Mouse (Mus musculus): ENCODE measurements around the gene Nav1. TPM values are rescaled to one million over a fixed set of nuclear protein-coding genes. Genes with fewer than 3 reads are reported as not detected.

The Nav1 gene
- polyA plus RNA-seq, 1 experiment from 2014 or later = 20.7 TPM

DNA sequence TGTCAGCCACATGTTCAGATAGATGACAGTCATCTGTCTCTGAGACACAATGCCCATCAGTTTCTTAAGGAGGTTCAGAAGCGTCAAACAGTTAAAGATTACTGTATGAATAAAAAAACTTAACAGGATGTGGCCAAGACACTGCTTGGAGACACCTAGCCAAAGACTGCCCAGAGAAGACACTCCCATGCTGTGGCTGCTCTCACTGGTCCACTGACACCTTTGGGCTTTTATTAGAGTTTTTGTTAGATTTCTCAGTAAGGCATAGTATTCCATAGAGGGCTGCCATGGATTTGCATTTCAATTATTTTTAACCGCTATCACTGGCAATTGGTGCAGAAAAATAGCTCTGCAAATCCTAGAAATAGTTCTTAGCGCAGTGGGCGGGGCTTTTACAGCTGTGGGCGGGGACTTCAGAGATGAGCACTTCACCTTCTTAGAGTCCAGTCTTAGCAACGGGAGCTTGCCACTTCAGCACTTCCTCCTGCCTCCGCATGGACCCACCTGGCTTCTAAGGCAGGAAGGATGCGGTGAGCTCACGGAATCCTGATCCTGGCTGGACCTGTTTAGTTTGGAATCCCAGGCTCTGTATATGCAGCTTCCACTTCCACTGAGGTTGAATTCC is 12.7 kb downstream of the Nav1 start:
- no peak overlapping the region for H3K9ac ChIP-seq
- ATAC-seq (replicated peaks; ENCODE audit: insufficient number of reproducible peaks, insufficient read depth, low FRiP score, low read depth) = no peak
- 0 out of 2 replicates have a peak, but pooled peaks cover 2% of the 10 kb centered on the region for H3K4me1 ChIP-seq (replicated peaks)
- H3K27ac ChIP-seq = no peak overlapping the region
- no peaks in the 10 kb centered on the region for H3K9me3 ChIP-seq (replicated peaks)
- H3K36me3 ChIP-seq = no peaks in the 10 kb centered on the region
- H3K27me3 ChIP-seq = no peaks in the 10 kb centered on the region
- H3K4me3 ChIP-seq = no peak overlapping the region
- no peak overlapping the region for H3K4me2 ChIP-seq
- WGBS = 51% methylated on average over 9 of the region's 9 CpGs

GRCm38 (mm10) chr1:135593560-135594278 is 13.4 kb downstream of the Nav1 start:
- Histone ChIP-seq H3K4me3 (no peak overlapping the region), H3K4me2 (no peak overlapping the region), H3K9ac (no peak overlapping the region), H3K27ac (no peak overlapping the region), H3K27me3 (no peaks in the 10 kb centered on the region), H3K36me3 (no peaks in the 10 kb centered on the region), H3K9me3 (replicated peaks) (no peaks in the 10 kb centered on the region), H3K4me1 (replicated peaks) (no peaks in the 10 kb centered on the region)
- WGBS = 79% methylated on average over 6 of the region's 6 CpGs
- ATAC-seq (replicated peaks; ENCODE audit: insufficient number of reproducible peaks, insufficient read depth, low FRiP score, low read depth) = no peak

DNA sequence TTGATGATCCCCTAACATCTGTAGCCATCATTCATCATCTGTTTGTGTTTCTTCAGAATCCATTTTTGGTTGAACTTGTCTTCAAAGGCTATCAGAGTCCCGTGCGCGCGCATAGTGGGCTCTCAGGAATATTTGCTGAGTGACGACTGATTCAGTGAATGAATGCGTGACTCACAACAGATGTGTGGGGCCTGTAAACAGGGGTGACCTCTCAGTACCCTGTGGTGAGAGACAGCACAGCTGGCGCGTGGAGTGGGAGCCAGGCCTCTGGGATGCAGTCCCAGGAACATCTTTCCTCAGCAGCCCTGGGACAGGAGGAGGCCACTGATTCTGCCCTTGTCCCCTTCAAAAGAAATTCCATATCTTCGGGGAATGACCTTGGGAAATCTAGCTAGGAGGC is 16.3 kb downstream of the Nav1 start:
- Histone ChIP-seq H3K27me3 (no peaks in the 10 kb centered on the region), H3K4me3 (no peak overlapping the region), H3K4me2 (no peak overlapping the region), H3K36me3 (no peaks in the 10 kb centered on the region), H3K27ac (no peak overlapping the region), H3K9me3 (replicated peaks) (no peaks in the 10 kb centered on the region), H3K9ac (no peak overlapping the region), H3K4me1 (replicated peaks) (peaks cover 12% of the 10 kb centered on the region)
- 73% methylated on average over 9 of the region's 9 CpGs for WGBS
- no peak for ATAC-seq (replicated peaks; ENCODE audit: insufficient number of reproducible peaks, insufficient read depth, low FRiP score, low read depth)

DNA sequence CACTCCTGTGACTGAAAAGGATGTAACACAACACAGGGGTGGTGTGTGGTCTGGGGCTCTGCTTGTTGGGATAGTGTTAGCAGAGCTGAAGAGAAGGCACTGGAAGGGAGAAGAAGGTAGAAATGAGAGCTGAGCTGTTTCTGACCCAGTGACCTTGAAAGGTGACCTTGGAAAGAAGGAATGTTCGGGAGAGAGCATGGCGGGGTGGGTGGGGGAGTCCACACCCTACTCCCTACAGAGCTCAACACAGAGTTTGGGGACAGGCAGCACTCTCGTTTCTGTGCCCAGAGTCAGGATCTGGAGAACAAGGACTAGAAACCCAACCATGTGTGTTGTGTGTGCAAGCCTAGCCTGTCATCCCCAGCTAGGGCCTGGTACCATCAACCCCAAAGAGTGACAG is 18.1 kb downstream of the Nav1 start:
- Histone ChIP-seq H3K36me3 (no peaks in the 10 kb centered on the region), H3K4me3 (no peak overlapping the region), H3K27ac (no peak overlapping the region), H3K9me3 (replicated peaks) (no peaks in the 10 kb centered on the region), H3K27me3 (no peaks in the 10 kb centered on the region), H3K4me2 (no peak overlapping the region), H3K9ac (no peak overlapping the region), H3K4me1 (replicated peaks) (peaks cover 26% of the 10 kb centered on the region)
- WGBS = 59% methylated on average over 3 of the region's 3 CpGs
- no peak for ATAC-seq (replicated peaks; ENCODE audit: insufficient number of reproducible peaks, insufficient read depth, low FRiP score, low read depth)

DNA sequence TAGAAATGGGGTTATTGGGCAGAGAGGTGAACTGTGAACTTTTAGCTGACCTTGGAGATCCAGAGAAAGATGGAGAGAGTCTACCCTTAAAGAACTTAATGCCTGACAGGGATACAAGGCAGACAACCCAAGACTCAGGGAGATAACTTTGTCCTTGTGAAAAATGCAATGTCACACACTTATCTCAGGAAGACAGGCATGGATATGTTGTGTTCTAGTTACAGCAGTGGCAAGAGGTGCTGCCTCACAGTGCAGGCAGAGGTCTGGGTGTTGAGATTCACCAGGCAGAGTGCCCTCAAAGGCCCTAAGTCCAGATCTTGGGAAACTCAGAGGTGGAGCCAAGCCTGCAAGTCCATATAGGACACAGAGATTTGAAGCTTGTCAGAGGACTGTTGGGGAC is 20.2 kb downstream of the Nav1 start:
- Histone ChIP-seq H3K4me3 (no peak overlapping the region), H3K9me3 (replicated peaks) (no peaks in the 10 kb centered on the region), H3K27ac (peak overlapping the region; percentile 79), H3K27me3 (no peaks in the 10 kb centered on the region), H3K36me3 (no peaks in the 10 kb centered on the region), H3K9ac (no peak overlapping the region), H3K4me1 (replicated peaks) (peaks cover 44% of the 10 kb centered on the region), H3K4me2 (no peak overlapping the region)
- ATAC-seq (replicated peaks; ENCODE audit: insufficient number of reproducible peaks, insufficient read depth, low FRiP score, low read depth) = no peak

GRCm38 (mm10) chr1:135585573-135585972 is 21.5 kb downstream of the Nav1 start:
- Histone ChIP-seq H3K27ac (peak overlapping the region; percentile 79), H3K9ac (peak overlapping the region; percentile 66), H3K4me2 (peak overlapping the region; percentile 97), H3K9me3 (replicated peaks) (no peaks in the 10 kb centered on the region), H3K36me3 (no peaks in the 10 kb centered on the region), H3K4me1 (replicated peaks) (peaks cover 48% of the 10 kb centered on the region), H3K4me3 (peak overlapping the region; percentile 66), H3K27me3 (no peaks in the 10 kb centered on the region)
- under 1% methylated on average over 17 of the region's 19 CpGs for WGBS
- peak; percentile 75 for ATAC-seq (replicated peaks; ENCODE audit: insufficient number of reproducible peaks, insufficient read depth, low FRiP score, low read depth)

- ATAC-seq (replicated peaks; ENCODE audit: insufficient number of reproducible peaks, insufficient read depth, low FRiP score, low read depth) = peak; percentile 40
- no peaks in the 10 kb centered on the region for H3K9me3 ChIP-seq (replicated peaks)
- 5% methylated on average over 73 of the region's 73 CpGs for WGBS
- no peaks in the 10 kb centered on the region for H3K36me3 ChIP-seq
- H3K9ac ChIP-seq = peak overlapping the region; percentile 66
- peaks cover 54% of the 10 kb centered on the region for H3K4me1 ChIP-seq (replicated peaks)
- H3K4me2 ChIP-seq = peak overlapping the region; percentile 97
- H3K27ac ChIP-seq = peak overlapping the region; percentile 79
- H3K4me3 ChIP-seq = peak overlapping the region; percentile 66
- no peaks in the 10 kb centered on the region for H3K27me3 ChIP-seq
Observed at GRCm38 (mm10) chr1:135584587-135585541, 22.2 kb downstream of the Nav1 start.

- Histone ChIP-seq H3K4me2 (peak overlapping the region; percentile 97), H3K27ac (peak overlapping the region; percentile 62), H3K4me3 (peak overlapping the region; percentile 66), H3K9me3 (replicated peaks) (no peaks in the 10 kb centered on the region), H3K4me1 (replicated peaks) (peaks cover 63% of the 10 kb centered on the region), H3K9ac (peak overlapping the region; percentile 66), H3K36me3 (no peaks in the 10 kb centered on the region), H3K27me3 (no peaks in the 10 kb centered on the region)
- WGBS = 8% methylated on average over 21 of the region's 21 CpGs
- ATAC-seq (replicated peaks; ENCODE audit: insufficient number of reproducible peaks, insufficient read depth, low FRiP score, low read depth) = no peak
Observed at GRCm38 (mm10) chr1:135583678-135584515, 23.2 kb downstream of the Nav1 start.

- ATAC-seq (replicated peaks; ENCODE audit: insufficient number of reproducible peaks, insufficient read depth, low FRiP score, low read depth) = 0 out of 2 replicates have a peak, but pooled peaks have one; percentile 24
- Histone ChIP-seq H3K36me3 (no peaks in the 10 kb centered on the region), H3K4me1 (replicated peaks) (peaks cover 70% of the 10 kb centered on the region), H3K27me3 (no peaks in the 10 kb centered on the region), H3K4me2 (peak overlapping the region; percentile 97), H3K9ac (peak overlapping the region; percentile 66), H3K9me3 (replicated peaks) (no peaks in the 10 kb centered on the region), H3K4me3 (peak overlapping the region; percentile 66), H3K27ac (peak overlapping the region; percentile 62)
- 16% methylated on average over 15 of the region's 15 CpGs for WGBS
Observed at GRCm38 (mm10) chr1:135583081-135583677, 23.9 kb downstream of the Nav1 start.

DNA sequence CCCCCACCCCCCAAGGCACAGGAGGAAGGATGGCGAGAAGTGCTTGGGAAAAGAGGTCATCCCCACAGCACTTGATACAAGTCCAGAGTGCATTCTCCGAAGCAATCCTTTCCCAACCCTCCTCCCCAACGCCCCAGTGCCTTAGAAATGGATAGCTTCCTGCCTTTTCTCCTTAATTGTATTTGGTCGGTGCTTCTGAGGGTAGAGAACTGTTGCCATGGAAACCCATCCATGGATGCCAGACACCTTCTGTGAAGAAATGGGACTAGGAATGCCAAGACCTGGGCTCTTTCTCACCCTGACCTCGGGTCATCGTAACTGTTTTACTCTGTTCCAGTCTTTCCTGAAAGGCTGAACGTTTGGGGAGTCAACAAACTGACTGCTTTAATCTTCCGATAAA is 26.1 kb downstream of the Nav1 start:
- H3K9me3 ChIP-seq (replicated peaks) = no peaks in the 10 kb centered on the region
- ATAC-seq (replicated peaks; ENCODE audit: insufficient number of reproducible peaks, insufficient read depth, low FRiP score, low read depth) = no peak
- 56% methylated on average over 8 of the region's 8 CpGs for WGBS
- no peaks in the 10 kb centered on the region for H3K27me3 ChIP-seq
- no peak overlapping the region for H3K9ac ChIP-seq
- peaks cover 76% of the 10 kb centered on the region for H3K4me1 ChIP-seq (replicated peaks)
- no peak overlapping the region for H3K4me2 ChIP-seq
- H3K4me3 ChIP-seq = no peak overlapping the region
- no peak overlapping the region for H3K27ac ChIP-seq
- no peaks in the 10 kb centered on the region for H3K36me3 ChIP-seq
